Mouse (Mus musculus): ENCODE measurements around the gene Ccdc83. TPM values are rescaled to one million over a fixed set of nuclear protein-coding genes. Genes with fewer than 3 reads are reported as not detected.
A peak's percentile ranks its signal among the peaks of the same experiment; 100 is the strongest.

Ccdc83 gene
- polyA plus RNA-seq, 1 experiment from 2014 or later = 0.57 TPM

DNA sequence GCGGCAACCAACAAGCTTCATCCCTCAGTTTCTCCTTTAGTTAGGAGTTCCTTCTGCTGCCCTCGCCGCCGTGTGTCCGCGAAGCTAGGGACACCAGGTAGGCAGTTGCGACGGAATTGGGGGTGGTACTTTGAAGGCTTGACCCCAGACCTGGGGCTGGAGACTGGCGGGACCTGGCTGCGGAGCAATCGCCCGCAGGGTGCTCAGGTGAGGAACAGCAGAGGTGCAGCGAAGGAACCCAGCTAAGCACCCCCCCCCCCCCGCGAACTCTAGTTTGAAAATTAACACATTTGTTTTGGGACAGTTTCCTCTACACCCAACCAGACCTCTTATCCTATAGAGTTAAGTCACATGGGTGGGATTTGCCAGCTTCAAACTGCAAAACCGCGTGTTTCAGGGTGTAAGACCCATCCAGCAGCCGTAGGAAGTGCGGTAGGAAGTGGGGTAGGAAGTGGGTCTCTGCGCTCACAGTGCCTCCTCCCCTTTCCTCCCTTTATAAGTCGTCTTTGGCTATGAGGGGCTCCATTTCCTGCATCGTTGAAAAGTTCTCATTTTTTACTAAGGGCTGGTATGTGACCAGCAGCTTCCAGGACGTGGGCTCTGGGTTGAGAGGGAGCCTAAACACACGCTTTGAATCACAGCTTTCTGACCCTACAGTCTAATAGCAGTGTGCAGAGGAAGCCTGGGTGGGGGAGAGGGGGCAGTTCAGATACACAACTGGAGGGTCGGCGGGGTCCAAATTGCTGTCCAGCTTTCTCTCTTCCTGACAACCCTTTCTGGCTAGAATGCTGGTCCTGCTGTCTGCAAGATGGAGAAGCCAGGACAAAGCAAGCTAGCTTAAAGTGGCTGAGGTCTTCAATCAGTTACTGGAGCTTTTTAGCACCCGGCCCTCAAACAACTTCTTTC, 37.3 kb upstream of the Ccdc83 start:
- Histone ChIP-seq H3K4me2 (replicated peaks; ENCODE audit: low read depth, low read length) (peak overlapping the region; percentile 91), H3K9ac (replicated peaks; ENCODE audit: low read depth) (peak overlapping the region; percentile 32), H3K4me3 (ENCODE audit: low read depth, low read length) (peak overlapping the region; percentile 53), H3K9me3 (ENCODE audit: low read length) (no peaks in the 10 kb centered on the region), H3K4me1 (ENCODE audit: insufficient read depth, low read depth, low read length) (no peaks in the 10 kb centered on the region), H3K27ac (ENCODE audit: low read length) (no peak overlapping the region), H3K27me3 (replicated peaks; ENCODE audit: insufficient read depth, low read length) (no peaks in the 10 kb centered on the region), H3K36me3 (ENCODE audit: insufficient read depth, low read length) (no peaks in the 10 kb centered on the region)
- DNase-seq (ENCODE audit: low spot score) (peak; percentile 24), ATAC-seq (peak; percentile 33; the same call in 1 of the 2 replicates)
- TF ChIP-seq EP300 (IDR thresholded peaks at IDR 0.05) (no peak), CTCF (IDR thresholded peaks at IDR 0.05) (no peak)
- 2% methylated on average over 27 of the region's 27 CpGs for WGBS

DNA sequence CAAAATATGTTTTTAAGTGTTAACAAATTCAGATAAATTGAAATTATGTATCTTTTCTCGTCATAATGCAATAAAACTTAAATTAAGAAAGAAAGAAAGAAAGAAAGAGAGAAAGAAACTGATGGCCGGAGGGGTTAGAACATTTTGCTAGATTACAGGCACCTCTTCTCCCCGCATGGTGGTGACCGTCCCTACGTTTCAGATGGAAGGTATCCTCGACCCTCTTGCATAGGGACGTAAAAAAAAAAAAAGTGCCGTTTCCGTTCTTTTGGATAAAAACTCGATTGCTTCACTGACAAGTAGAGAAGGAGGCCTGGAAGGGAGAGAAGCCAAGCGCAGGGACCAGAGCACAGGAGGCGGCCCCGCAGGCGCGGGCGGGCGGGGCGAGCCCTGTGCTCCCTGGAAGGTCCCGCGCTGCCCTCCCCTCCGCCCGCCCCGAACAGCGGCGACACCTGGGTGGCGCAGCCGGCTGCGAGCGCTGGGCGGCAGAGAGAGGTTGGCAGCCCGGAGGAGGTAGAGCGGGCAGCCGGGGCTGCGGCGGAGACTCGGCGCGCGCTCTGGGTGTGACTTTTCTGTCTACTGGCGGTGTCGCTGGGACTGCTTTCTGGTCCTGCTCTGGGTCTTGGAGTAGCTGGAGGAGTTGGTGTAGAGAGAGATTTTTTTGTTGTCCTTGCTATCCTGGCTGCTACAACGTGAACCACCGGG, 36.5 kb upstream of the Ccdc83 start, which contains the start of gene Sytl2:
TSS of gene Sytl2 (plus strand) at position 311 of the 705 bp plus-strand sequence.
- H3K27ac ChIP-seq (ENCODE audit: low read length) = no peak within 1 kb of the TSS
- no peaks in the 10 kb centered on the region for H3K9me3 ChIP-seq (ENCODE audit: low read length)
- H3K27me3 ChIP-seq (replicated peaks; ENCODE audit: insufficient read depth, low read length) = no peaks in the 10 kb centered on the region
- DNase-seq (ENCODE audit: low spot score) (peak; percentile 83), ATAC-seq (peak; percentile 96)
- peak within 1 kb of the TSS; percentile 91 for H3K4me2 ChIP-seq (replicated peaks; ENCODE audit: low read depth, low read length)
- peak within 1 kb of the TSS; percentile 32 for H3K9ac ChIP-seq (replicated peaks; ENCODE audit: low read depth)
- H3K4me3 ChIP-seq (ENCODE audit: low read depth, low read length) = peak within 1 kb of the TSS; percentile 53
- 1% methylated on average over 40 of the region's 43 CpGs for WGBS
- TF ChIP-seq EP300 (IDR thresholded peaks at IDR 0.05) (no peak), CTCF (IDR thresholded peaks at IDR 0.05) (no peak; the same call in none of the 2 replicates)
- H3K36me3 ChIP-seq (ENCODE audit: insufficient read depth, low read length) = no peaks in the 10 kb centered on the region
- H3K4me1 ChIP-seq (ENCODE audit: insufficient read depth, low read depth, low read length) = no peaks in the 10 kb centered on the region

DNA sequence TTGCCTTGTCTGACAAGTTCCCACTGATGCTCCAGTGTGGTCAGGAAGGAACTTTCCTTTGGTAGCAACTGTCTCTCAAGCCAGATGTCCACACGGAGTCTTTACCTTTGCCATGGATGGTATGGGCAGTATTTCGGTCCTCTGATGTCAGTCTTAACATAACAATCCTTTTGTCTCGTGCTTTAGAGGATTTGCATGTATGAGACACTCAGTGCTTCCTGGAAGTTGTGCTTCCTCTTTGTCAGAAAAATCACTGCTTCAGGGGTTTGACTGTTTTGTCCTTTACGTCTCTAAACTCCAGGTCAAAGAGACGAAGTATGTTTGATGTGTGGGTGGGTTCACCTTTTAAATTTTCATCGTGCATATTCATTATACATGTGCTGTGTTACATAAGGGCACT, 26.3 kb upstream of the Ccdc83 start:
- 70% methylated on average over 6 of the region's 6 CpGs for WGBS
- Histone ChIP-seq H3K27me3 (replicated peaks; ENCODE audit: insufficient read depth, low read length) (no peaks in the 10 kb centered on the region), H3K9me3 (ENCODE audit: low read length) (no peaks in the 10 kb centered on the region), H3K36me3 (ENCODE audit: insufficient read depth, low read length) (no peaks in the 10 kb centered on the region), H3K4me2 (replicated peaks; ENCODE audit: low read depth, low read length) (no peak overlapping the region), H3K4me1 (ENCODE audit: insufficient read depth, low read depth, low read length) (no peaks in the 10 kb centered on the region), H3K4me3 (ENCODE audit: low read depth, low read length) (no peak overlapping the region), H3K9ac (replicated peaks; ENCODE audit: low read depth) (no peak overlapping the region), H3K27ac (ENCODE audit: low read length) (no peak overlapping the region)
- ATAC-seq (no peak), DNase-seq (ENCODE audit: low spot score) (no peak)
- TF ChIP-seq CTCF (IDR thresholded peaks at IDR 0.05) (no peak), EP300 (IDR thresholded peaks at IDR 0.05) (no peak)

DNA sequence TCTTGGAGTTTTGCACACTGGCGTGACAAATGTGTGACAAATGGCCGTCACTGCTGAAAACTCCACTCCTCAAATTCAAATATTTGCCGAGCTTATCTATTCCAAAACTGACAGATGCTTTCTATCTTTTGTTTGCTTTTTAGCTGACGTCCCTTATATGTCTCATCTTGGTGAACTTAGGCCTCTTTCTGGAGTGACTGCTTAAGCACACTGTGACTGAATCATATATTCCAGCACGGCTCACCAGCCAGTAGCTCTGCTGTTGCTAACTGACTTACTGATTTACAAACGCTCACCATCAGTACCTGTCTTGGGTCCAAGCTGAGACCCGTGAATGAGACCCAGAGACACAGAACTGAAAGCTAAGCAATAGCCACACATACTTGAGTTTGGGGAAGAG, 19.2 kb upstream of the Ccdc83 start:
- no peak for ATAC-seq
- H3K27ac ChIP-seq (ENCODE audit: low read length) = no peak overlapping the region
- H3K36me3 ChIP-seq (ENCODE audit: insufficient read depth, low read length) = no peaks in the 10 kb centered on the region
- H3K4me3 ChIP-seq (ENCODE audit: low read depth, low read length) = peak overlapping the region; percentile 14
- H3K9me3 ChIP-seq (ENCODE audit: low read length) = no peaks in the 10 kb centered on the region
- H3K27me3 ChIP-seq (replicated peaks; ENCODE audit: insufficient read depth, low read length) = no peaks in the 10 kb centered on the region
- H3K4me1 ChIP-seq (ENCODE audit: insufficient read depth, low read depth, low read length) = no peaks in the 10 kb centered on the region
- TF ChIP-seq CTCF (IDR thresholded peaks at IDR 0.05) (no peak), EP300 (IDR thresholded peaks at IDR 0.05) (no peak)
- no peak overlapping the region for H3K9ac ChIP-seq (replicated peaks; ENCODE audit: low read depth)
- no peak for DNase-seq (ENCODE audit: low spot score)
- peak overlapping the region; percentile 25; the same call in 1 of the 2 replicates for H3K4me2 ChIP-seq (replicated peaks; ENCODE audit: low read depth, low read length)
- WGBS = 18% methylated on average over 7 of the region's 7 CpGs

DNA sequence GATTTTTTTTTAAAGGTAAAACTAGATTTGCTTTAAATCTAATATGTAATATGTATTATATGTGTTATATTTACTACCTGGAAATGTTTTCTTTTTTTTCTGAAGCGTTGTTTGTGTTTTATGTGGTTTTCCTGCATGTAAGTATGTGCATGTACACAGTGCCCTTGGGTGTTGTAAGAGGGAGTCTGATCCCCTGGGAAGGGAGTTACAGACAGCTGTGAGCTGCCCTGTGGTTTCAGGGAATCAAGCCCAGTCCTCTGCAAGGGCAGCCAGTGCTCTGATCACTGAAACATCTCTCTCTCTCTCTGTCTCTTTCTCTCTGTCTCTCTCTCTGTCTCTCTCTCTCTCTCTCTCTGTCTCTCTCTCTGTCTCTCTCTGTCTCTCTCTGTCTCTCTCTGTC, 17.2 kb upstream of the Ccdc83 start:
- 70% methylated on average over 1 of the region's 1 CpGs for WGBS
- H3K4me3 ChIP-seq (ENCODE audit: low read depth, low read length) = no peak overlapping the region
- no peak for ATAC-seq
- no peak for DNase-seq (ENCODE audit: low spot score)
- no peak overlapping the region for H3K27ac ChIP-seq (ENCODE audit: low read length)
- H3K4me2 ChIP-seq (replicated peaks; ENCODE audit: low read depth, low read length) = no peak overlapping the region
- TF ChIP-seq EP300 (IDR thresholded peaks at IDR 0.05) (no peak), CTCF (IDR thresholded peaks at IDR 0.05) (no peak)
- H3K9me3 ChIP-seq (ENCODE audit: low read length) = no peaks in the 10 kb centered on the region
- no peaks in the 10 kb centered on the region for H3K4me1 ChIP-seq (ENCODE audit: insufficient read depth, low read depth, low read length)
- H3K9ac ChIP-seq (replicated peaks; ENCODE audit: low read depth) = no peak overlapping the region
- no peaks in the 10 kb centered on the region for H3K36me3 ChIP-seq (ENCODE audit: insufficient read depth, low read length)
- H3K27me3 ChIP-seq (replicated peaks; ENCODE audit: insufficient read depth, low read length) = no peaks in the 10 kb centered on the region
